Mouse (Mus musculus) CH12.LX (cell line): ENCODE measurements around the gene Filip1l. TPM values are rescaled to one million over a fixed set of nuclear protein-coding genes. Genes with fewer than 3 reads are reported as not detected.

Source experiments
- DNase-seq: peaks from one replicate; pipeline ENCODE4 v3.0.0-alpha.2; 2013; ENCODE audit errors: extremely low read depth
- H3K27ac ChIP-seq: 2 replicates; pipeline ENCODE4 v1.5.1; 2012; ENCODE audit warnings: low read depth, mild to moderate bottlenecking, control low read depth, moderate library complexity; ENCODE audit not compliant: insufficient read depth
- H3K27me3 ChIP-seq: replicated peaks from 2 replicates; pipeline ENCODE3; 2012; ENCODE audit warnings: inconsistent platforms
- H3K36me3 ChIP-seq, 2 experiments: replicated peaks in 1 of 2; 2 replicates each; pipeline versions ENCODE3 to v1.6.1; 2012; ENCODE audit warnings: inconsistent platforms in 1 of 2, low read length in 1 of 2, mild to moderate bottlenecking in 1 of 2, mixed read lengths in 1 of 2, moderate library complexity in 1 of 2; ENCODE audit not compliant: control insufficient read depth in 1 of 2, insufficient read depth in 1 of 2
- H3K4me1 ChIP-seq, 2 experiments: 2 replicates each; pipeline ENCODE4 v1.6.1; 2012; ENCODE audit warnings: inconsistent platforms in 1 of 2, moderate library complexity in 1 of 2; ENCODE audit not compliant: insufficient read depth in 2 of 2, control insufficient read depth in 1 of 2
- H3K4me2 ChIP-seq: 2 replicates; pipeline ENCODE4 v1.6.1; 2012; ENCODE audit warnings: low read depth, mild to moderate bottlenecking, control low read depth; ENCODE audit not compliant: poor library complexity, insufficient read depth, severe bottlenecking
- H3K4me3 ChIP-seq, 3 experiments: fragments of 150-350 bp in 1 of 3; sonication (generic) in 1 of 3; replicated peaks in 1 of 3; 2 replicates each; pipeline versions ENCODE3 to v1.5.1; 2011 to 2012; ENCODE audit warnings: low read depth in 2 of 3, low read length in 2 of 3, mild to moderate bottlenecking in 2 of 3, moderate library complexity in 2 of 3, control low read depth in 1 of 3, improper control_type of control experiment in 1 of 3, inconsistent platforms in 1 of 3, mixed read lengths in 1 of 3; ENCODE audit not compliant: poor library complexity in 1 of 3
- H3K79me2 ChIP-seq: replicated peaks from 2 replicates; pipeline ENCODE4 v1.6.1; 2012; ENCODE audit warnings: mild to moderate bottlenecking, moderate library complexity; ENCODE audit not compliant: control insufficient read depth, poor library complexity, insufficient read depth, severe bottlenecking; ENCODE audit errors: extremely low read depth
- H3K9ac ChIP-seq: 2 replicates; pipeline ENCODE4 v1.6.1; 2012; ENCODE audit warnings: low read depth, mild to moderate bottlenecking, control low read depth, moderate library complexity; ENCODE audit not compliant: insufficient read depth
- H3K9me3 ChIP-seq: replicated peaks from 2 replicates; pipeline ENCODE3; 2012; ENCODE audit warnings: low read length, inconsistent platforms, mixed read lengths
- CHD1 ChIP-seq: IDR thresholded peaks from 2 replicates; pipeline ENCODE4 v1.6.1; 2012; ENCODE audit warnings: low read depth, low read length, improper control_type of control experiment, inconsistent platforms
- CTCF ChIP-seq, 2 experiments: IDR thresholded peaks in 1 of 2; conservative IDR thresholded peaks in 1 of 2; 2 replicates each; pipeline ENCODE4 v1.5.1; 2011 to 2012; ENCODE audit warnings: low read depth in 2 of 2, low read length in 2 of 2, improper control_type of control experiment in 1 of 2, inconsistent platforms in 1 of 2, mild to moderate bottlenecking in 1 of 2, moderate library complexity in 1 of 2
- E2F4 ChIP-seq: IDR thresholded peaks from 2 replicates; pipeline ENCODE4 v1.6.1; 2011; ENCODE audit warnings: low read depth, low read length, improper control_type of control experiment; ENCODE audit not compliant: insufficient replicate concordance
- ELF1 ChIP-seq: IDR thresholded peaks from 2 replicates; pipeline ENCODE4 v1.6.1; 2014; ENCODE audit warnings: low read depth, mild to moderate bottlenecking, inconsistent platforms, low read length, improper control_type of control experiment
- ETS1 ChIP-seq: conservative IDR thresholded peaks from 2 replicates; pipeline ENCODE4 v1.6.1; 2012; ENCODE audit warnings: low read depth, mild to moderate bottlenecking, inconsistent platforms, low read length, improper control_type of control experiment, moderate library complexity
- GABPA ChIP-seq: IDR thresholded peaks from 2 replicates; pipeline ENCODE4 v1.6.1; 2012; ENCODE audit warnings: low read depth, low read length, improper control_type of control experiment, inconsistent platforms; ENCODE audit not compliant: insufficient replicate concordance
- HCFC1 ChIP-seq: IDR thresholded peaks from 2 replicates; pipeline ENCODE4 v1.6.1; 2012; ENCODE audit warnings: low read depth, mild to moderate bottlenecking, inconsistent platforms, low read length, improper control_type of control experiment
- IRF4 ChIP-seq: IDR thresholded peaks from 2 replicates; pipeline ENCODE4 v1.6.1; 2014; ENCODE audit warnings: low read depth, mild to moderate bottlenecking, inconsistent platforms, low read length, improper control_type of control experiment
- JUN ChIP-seq: IDR thresholded peaks from 2 replicates; pipeline ENCODE4 v1.6.1; 2011; ENCODE audit warnings: low read depth, mild to moderate bottlenecking, low read length, improper control_type of control experiment, moderate library complexity; ENCODE audit not compliant: insufficient read depth
- KAT2A ChIP-seq: IDR thresholded peaks from 2 replicates; pipeline ENCODE4 v1.6.1; 2012; ENCODE audit warnings: low read length, improper control_type of control experiment, inconsistent platforms; ENCODE audit not compliant: insufficient replicate concordance
- MAX ChIP-seq: IDR thresholded peaks from 2 replicates; pipeline ENCODE4 v1.6.1; 2011; ENCODE audit warnings: low read length, improper control_type of control experiment
- MAZ ChIP-seq: IDR thresholded peaks from 2 replicates; pipeline ENCODE4 v1.6.1; 2012; ENCODE audit warnings: low read depth, mild to moderate bottlenecking, inconsistent platforms, low read length, improper control_type of control experiment, moderate library complexity
- MXI1 ChIP-seq: IDR thresholded peaks from 2 replicates; pipeline ENCODE4 v1.6.1; 2011; ENCODE audit warnings: mild to moderate bottlenecking, low read depth, low read length, improper control_type of control experiment
- NELFE ChIP-seq: IDR thresholded peaks from 2 replicates; pipeline ENCODE4 v1.6.1; 2011; ENCODE audit warnings: low read depth, low read length, improper control_type of control experiment
- PAX5 ChIP-seq: IDR thresholded peaks from 2 replicates; pipeline ENCODE4 v1.6.1; 2012; ENCODE audit warnings: low read length, inconsistent platforms, mixed read lengths
- POLR2AphosphoS2 ChIP-seq: IDR thresholded peaks from 2 replicates; pipeline ENCODE4 v1.6.1; 2011; ENCODE audit warnings: low read depth, low read length, improper control_type of control experiment
- RAD21 ChIP-seq: IDR thresholded peaks from 2 replicates; pipeline ENCODE4 v1.6.1; 2011; ENCODE audit warnings: low read depth, mild to moderate bottlenecking, low read length, improper control_type of control experiment, moderate library complexity
- SIN3A ChIP-seq: IDR thresholded peaks from 2 replicates; pipeline ENCODE4 v1.6.1; 2012; ENCODE audit warnings: low read length, improper control_type of control experiment, inconsistent platforms
- SMC3 ChIP-seq: IDR thresholded peaks from 2 replicates; pipeline ENCODE4 v1.6.1; 2011; ENCODE audit warnings: low read depth, low read length, improper control_type of control experiment
- TCF12 ChIP-seq: IDR thresholded peaks from 2 replicates; pipeline ENCODE4 v1.6.1; 2014; ENCODE audit warnings: low read depth, mild to moderate bottlenecking, inconsistent platforms, low read length, improper control_type of control experiment
- UBTF ChIP-seq: IDR thresholded peaks from 2 replicates; pipeline ENCODE4 v1.6.1; 2012; ENCODE audit warnings: low read depth, mild to moderate bottlenecking, inconsistent platforms, low read length, improper control_type of control experiment, moderate library complexity
- USF1 ChIP-seq: IDR thresholded peaks from 2 replicates; pipeline ENCODE4 v1.6.1; 2014; ENCODE audit warnings: low read depth, mild to moderate bottlenecking, inconsistent platforms, low read length, improper control_type of control experiment
- ZC3H11A ChIP-seq: IDR thresholded peaks from 2 replicates; pipeline ENCODE4 v1.6.1; 2012; ENCODE audit warnings: low read depth, mild to moderate bottlenecking, inconsistent platforms, low read length, improper control_type of control experiment
- ZMIZ1 ChIP-seq: IDR thresholded peaks from 2 replicates; pipeline ENCODE4 v1.6.1; 2012; ENCODE audit warnings: low read depth, mild to moderate bottlenecking, inconsistent platforms, low read length, improper control_type of control experiment
- ZNF384 ChIP-seq: IDR thresholded peaks from 2 replicates; pipeline ENCODE4 v1.6.1; 2012; ENCODE audit warnings: low read depth, low read length, improper control_type of control experiment, inconsistent platforms
- dilution Hi-C: fragments of 300-500 bp; cut with MboI; formaldehyde crosslinking; loops from 2 replicates; pipeline ENCODE4 v1.14.3; 2020; ENCODE audit warnings: low sequenced_read_pairs; ENCODE audit not compliant: extremely low pct_unique_long_range_greater_than_20kb, extremely low pct_ligation_motif_present
- in situ Hi-C: fragments of 300-500 bp; cut with MboI; formaldehyde crosslinking; loops from 3 replicates; pipeline ENCODE4 v1.14.3; 2019; ENCODE audit warnings: low sequenced_read_pairs, low pct_ligation_motif_present, low pct_unique_long_range_greater_than_20kb, mixed read lengths
- polyA plus RNA-seq: library from polyadenylated mRNA; unstranded; fragments of >175 nt; gene quantifications from 2 replicates; pipeline ENCODE4 v1.2.1, GENCODE M21; 2012; ENCODE audit warnings: low read depth; ENCODE audit not compliant: insufficient read length
- total RNA-seq, 2 experiments: library from RNA; depleted of rRNA; stranded (reverse); fragments of 300-350 nt in 1 of 2; fragments of >200 nt in 1 of 2; gene quantifications; 2 replicates each; pipeline ENCODE4 v1.2.3; 2012 to 2014

The Filip1l gene
- total and polyA plus RNA-seq, 3 experiments = 2.1 to 17.6 (median 5.7) TPM

DNA sequence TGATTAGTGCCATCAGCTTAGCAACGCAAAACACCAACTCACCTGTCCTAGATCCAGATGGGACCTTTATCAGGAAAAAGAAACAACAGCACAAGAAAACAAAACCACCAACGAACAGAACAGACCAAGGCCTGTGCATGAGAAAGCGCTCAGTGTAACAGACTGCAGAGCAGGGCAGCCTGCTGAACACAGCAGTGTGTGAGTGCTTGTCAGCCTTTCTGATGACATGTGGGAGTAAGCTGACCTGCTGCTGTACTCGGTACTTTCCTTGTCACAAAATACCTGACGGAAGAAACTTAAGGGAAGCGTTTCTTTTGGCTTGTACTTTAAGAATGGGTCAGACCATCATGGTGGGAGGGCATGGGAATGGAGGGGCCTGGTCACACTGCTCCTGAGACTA lies 3.6 kb downstream of the Filip1l start:
- dilution Hi-C loops (no loop called here), in situ Hi-C loops (no loop called here)
- Histone ChIP-seq H3K79me2 (no peaks in the 10 kb centered on the region), H3K9ac (no peak overlapping the region), H3K36me3 (peaks cover 0 to 4% of the 10 kb centered on the region in 2 experiments), H3K4me3 (no peak overlapping the region), H3K9me3 (no peaks in the 10 kb centered on the region), H3K27me3 (no peaks in the 10 kb centered on the region), H3K4me1 (peaks cover 0 to 7% of the 10 kb centered on the region in 2 experiments; a peak in 1 of 4 replicates), H3K27ac (no peak overlapping the region), H3K4me2 (no peak overlapping the region)
- TF ChIP-seq GABPA = no peak
- no peak for TF ChIP-seq HCFC1
- no peak for TF ChIP-seq CHD1
- no peak for TF ChIP-seq USF1
- no peak for TF ChIP-seq MAX
- TF ChIP-seq CTCF (conservative IDR thresholded peaks at IDR 0.05 in 1 of 2, IDR thresholded peaks at IDR 0.05 in 1 of 2; ENCODE audit: low read depth in 2 of 2, low read length in 2 of 2) = no peak
- TF ChIP-seq MAZ = no peak
- TF ChIP-seq SMC3 = no peak
- TF ChIP-seq E2F4 = no peak
- TF ChIP-seq NELFE = no peak
- TF ChIP-seq ZMIZ1 = no peak
- no peak for TF ChIP-seq ZC3H11A
- no peak for TF ChIP-seq MXI1
- TF ChIP-seq JUN = no peak
- TF ChIP-seq PAX5 = no peak
- TF ChIP-seq KAT2A = no peak
- TF ChIP-seq IRF4 = no peak
- TF ChIP-seq SIN3A = no peak
- no peak for DNase-seq

DNA sequence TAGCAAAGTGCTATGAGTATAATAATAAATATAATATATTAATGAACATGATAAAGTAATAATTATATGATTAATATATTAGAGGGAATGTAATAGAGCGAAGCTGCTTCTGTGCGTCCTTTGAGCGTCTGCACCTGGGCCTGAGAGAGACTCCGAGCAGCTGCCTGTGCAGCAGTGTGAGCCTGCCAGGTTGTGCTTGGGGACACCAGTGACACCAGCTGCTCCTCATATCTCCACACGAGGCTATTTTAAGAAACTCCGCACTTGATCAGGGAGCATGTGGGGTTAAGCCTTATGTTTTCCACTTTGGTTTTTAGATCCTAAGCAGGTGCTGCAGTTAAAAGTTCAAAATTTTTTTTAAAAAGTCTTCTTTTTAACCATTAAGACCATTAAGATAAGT lies 4.1 kb downstream of the Filip1l start:
- Histone ChIP-seq H3K9ac (no peak overlapping the region), H3K4me2 (no peak overlapping the region), H3K4me3 (no peak overlapping the region), H3K9me3 (no peaks in the 10 kb centered on the region), H3K36me3 (peaks cover 0 to 4% of the 10 kb centered on the region in 2 experiments), H3K4me1 (peaks cover 0 to 7% of the 10 kb centered on the region in 2 experiments; a peak in 1 of 4 replicates), H3K27ac (no peak overlapping the region), H3K27me3 (no peaks in the 10 kb centered on the region), H3K79me2 (no peaks in the 10 kb centered on the region)
- no peak for TF ChIP-seq ZC3H11A
- TF ChIP-seq USF1 = no peak
- TF ChIP-seq RAD21 = no peak
- no peak for TF ChIP-seq HCFC1
- TF ChIP-seq ZMIZ1 = no peak
- no peak for TF ChIP-seq GABPA
- no peak for TF ChIP-seq ELF1
- no peak for TF ChIP-seq TCF12
- TF ChIP-seq UBTF = no peak
- TF ChIP-seq E2F4 = no peak
- no peak for TF ChIP-seq ETS1
- TF ChIP-seq PAX5 = no peak
- no peak for TF ChIP-seq ZNF384
- TF ChIP-seq POLR2AphosphoS2 = no peak
- dilution Hi-C loops (no loop called here), in situ Hi-C loops (no loop called here)
- no peak for DNase-seq
